Mouse (Mus musculus): ENCODE measurements around the gene Itgam. TPM values are rescaled to one million over a fixed set of nuclear protein-coding genes. Genes with fewer than 3 reads are reported as not detected.

The Itgam gene
- polyA plus RNA-seq (2017; shearing (Covaris generic)): 0.92 TPM

DNA sequence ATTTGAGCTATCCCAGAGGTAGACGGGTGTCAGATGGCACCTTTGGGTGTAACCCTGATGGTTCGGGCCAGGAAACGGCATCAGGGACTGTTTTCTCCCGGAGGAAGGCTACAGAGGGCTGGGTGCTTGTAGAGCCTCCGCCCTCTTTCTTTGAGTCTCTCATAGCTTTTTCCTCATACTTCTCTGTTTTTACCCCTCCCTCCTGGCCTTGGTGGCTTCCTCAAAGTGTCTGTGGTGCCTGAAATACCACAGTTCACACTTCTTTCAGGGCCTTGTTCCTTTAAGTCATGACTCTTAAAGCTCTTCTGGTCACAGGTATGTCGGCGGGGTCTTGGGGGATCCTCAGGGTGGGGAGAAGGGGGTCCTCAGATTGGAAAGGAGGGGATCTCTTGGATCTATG, at the start of gene Itgam, which contains the start of gene Gm49368:
Gene Itgam, plus strand, starts transcription at position 185 of the 400 bp plus-strand sequence.
Gene Gm49368, plus strand, starts transcription at position 228 of the 400 bp plus-strand sequence.

DNA sequence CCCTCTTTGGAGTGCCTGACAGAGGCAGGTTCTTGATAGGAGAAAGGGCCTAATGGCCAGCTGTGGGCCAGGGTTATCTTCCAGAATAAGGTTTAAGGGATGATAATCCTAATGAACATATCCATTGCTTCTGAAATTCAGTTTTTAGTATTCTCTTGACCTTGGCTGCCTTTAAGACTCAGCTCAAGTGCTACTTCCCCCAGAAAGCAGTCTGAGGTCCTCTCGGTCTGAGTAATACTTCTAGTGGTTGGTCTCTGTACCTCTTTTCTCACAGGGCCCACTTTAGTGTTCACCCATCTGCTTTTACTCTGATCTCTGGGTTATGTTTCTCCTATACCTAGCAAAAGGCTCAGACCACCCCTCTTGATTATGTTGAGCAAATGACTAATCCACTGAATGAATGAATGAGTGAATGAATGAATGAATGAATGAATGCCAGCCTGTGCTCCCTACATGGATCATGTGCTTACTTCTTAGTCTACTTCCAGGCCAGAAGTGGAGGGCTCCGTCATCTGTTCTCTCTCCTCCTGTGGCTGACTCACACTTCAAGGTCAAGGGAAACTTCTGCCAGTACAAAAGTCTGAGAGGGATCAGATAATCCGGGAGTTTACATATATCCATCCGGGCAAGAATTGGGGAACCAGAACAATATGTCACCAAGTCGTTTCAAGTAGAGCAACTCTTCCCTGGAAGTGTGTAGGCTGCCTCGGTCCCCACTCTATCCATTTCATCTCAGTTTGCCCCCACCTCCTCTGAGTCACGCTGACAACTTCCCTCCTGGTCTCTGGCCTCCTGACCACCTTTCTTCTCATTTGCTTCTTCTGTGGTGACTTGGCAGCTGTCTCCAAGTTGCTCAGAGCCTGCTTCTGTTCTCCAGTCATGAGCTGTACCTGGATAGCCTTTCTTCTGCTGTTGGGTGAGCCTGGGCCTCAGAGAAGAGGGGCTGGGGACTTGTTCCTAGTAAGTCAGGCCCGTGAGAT, 66.6 kb downstream of the Itgam start, which contains the start of gene Itgax:
Gene Itgax, plus strand, starts transcription at position 807 of the 980 bp plus-strand sequence.

DNA sequence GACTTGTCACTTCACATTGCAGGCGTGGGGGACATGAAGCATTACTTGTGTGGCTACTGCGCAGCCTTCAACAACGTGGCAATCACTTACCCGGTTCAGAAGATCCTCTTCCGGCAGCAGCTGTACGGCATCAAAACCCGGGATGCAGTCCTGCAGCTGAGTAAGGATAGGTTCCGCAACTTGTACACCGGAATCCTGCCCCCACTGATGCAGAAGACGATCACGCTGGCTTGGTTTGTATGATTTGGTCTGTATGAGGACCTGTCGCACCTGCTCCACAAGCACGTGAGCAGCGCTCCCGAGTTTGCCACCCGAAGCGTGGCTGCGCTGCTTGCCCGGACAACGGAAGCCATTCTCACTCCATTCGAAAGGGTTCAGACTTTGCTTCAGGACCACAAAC, 91.6 kb downstream of the Itgam start, which contains the start of gene Itgad:
Gene Itgad, plus strand, starts transcription at position 301 of the 400 bp plus-strand sequence.

Other genes with a start within 250 kb of the Itgam start
- 150 TPM for gene Stx4a, start 238.3 kb upstream of the Itgam start, polyA plus RNA-seq (2017; shearing (Covaris generic))
- not detected for gene Stx1b, start 238.1 kb upstream of the Itgam start, polyA plus RNA-seq (2017; shearing (Covaris generic))
- 43.1 TPM for gene Zfp646, start 186.4 kb upstream of the Itgam start, polyA plus RNA-seq (2017; shearing (Covaris generic))
- 21.8 TPM for gene Zfp668, start 185.8 kb upstream of the Itgam start, polyA plus RNA-seq (2017; shearing (Covaris generic))
- 0.48 TPM for gene Prss53, start 171.7 kb upstream of the Itgam start, polyA plus RNA-seq (2017; shearing (Covaris generic))
- not detected for gene Gm21974, start 167.2 kb upstream of the Itgam start, polyA plus RNA-seq (2017; shearing (Covaris generic))
- gene Vkorc1, start 167.0 kb upstream of the Itgam start, polyA plus RNA-seq (2017; shearing (Covaris generic)): 34.1 TPM
- 68.1 TPM for gene Bckdk, start 158.6 kb upstream of the Itgam start, polyA plus RNA-seq (2017; shearing (Covaris generic))
- 46.5 TPM for gene Kat8, start 150.1 kb upstream of the Itgam start, polyA plus RNA-seq (2017; shearing (Covaris generic))
- gene Prss8, start 132.5 kb upstream of the Itgam start, polyA plus RNA-seq (2017; shearing (Covaris generic)): 0.11 TPM
- 4.2 TPM for gene Prss36, start 115.9 kb upstream of the Itgam start, polyA plus RNA-seq (2017; shearing (Covaris generic))
- 152 TPM for gene Fus, start 95.2 kb upstream of the Itgam start, polyA plus RNA-seq (2017; shearing (Covaris generic))
- gene Pycard, start 68.8 kb upstream of the Itgam start, polyA plus RNA-seq (2017; shearing (Covaris generic)): 292 TPM
- not detected for gene Trim72, start 58.7 kb upstream of the Itgam start, polyA plus RNA-seq (2017; shearing (Covaris generic))
- not detected for gene Gm49368, start within 50 bp of the Itgam start, polyA plus RNA-seq (2017; shearing (Covaris generic))
- 0.56 TPM for gene Itgax, start 66.9 kb downstream of the Itgam start, polyA plus RNA-seq (2017; shearing (Covaris generic))
- 1.5 TPM for gene Itgad, start 91.7 kb downstream of the Itgam start, polyA plus RNA-seq (2017; shearing (Covaris generic))
- not detected for gene Cox6a2, start 143.7 kb downstream of the Itgam start, polyA plus RNA-seq (2017; shearing (Covaris generic))
- 23.1 TPM for gene Armc5, start 174.7 kb downstream of the Itgam start, polyA plus RNA-seq (2017; shearing (Covaris generic))
- gene 9130023H24Rik, start 175.4 kb downstream of the Itgam start, polyA plus RNA-seq (2017; shearing (Covaris generic)): 2.6 TPM
- gene Tgfb1i1, start 184.2 kb downstream of the Itgam start, polyA plus RNA-seq (2017; shearing (Covaris generic)): 1.6 TPM
- 0.48 TPM for gene Slc5a2, start 203.0 kb downstream of the Itgam start, polyA plus RNA-seq (2017; shearing (Covaris generic))
- 35.8 TPM for gene BC017158, start 235.5 kb downstream of the Itgam start, polyA plus RNA-seq (2017; shearing (Covaris generic))

Measured in CD4-positive, CD25-positive, alpha-beta regulatory T cell (primary cell).